Mouse (Mus musculus) c-Kit-positive CD71-positive TER-119-positive erythroid progenitor cells, embryonic 14.5 days (primary cell): ENCODE data around the gene Agap1.

ENCODE experiments used
- DNase-seq: peaks from one replicate; pipeline ENCODE4 v3.0.0-alpha.2; 2013; ENCODE audit warnings: low spot score

The Agap1 gene

DNA sequence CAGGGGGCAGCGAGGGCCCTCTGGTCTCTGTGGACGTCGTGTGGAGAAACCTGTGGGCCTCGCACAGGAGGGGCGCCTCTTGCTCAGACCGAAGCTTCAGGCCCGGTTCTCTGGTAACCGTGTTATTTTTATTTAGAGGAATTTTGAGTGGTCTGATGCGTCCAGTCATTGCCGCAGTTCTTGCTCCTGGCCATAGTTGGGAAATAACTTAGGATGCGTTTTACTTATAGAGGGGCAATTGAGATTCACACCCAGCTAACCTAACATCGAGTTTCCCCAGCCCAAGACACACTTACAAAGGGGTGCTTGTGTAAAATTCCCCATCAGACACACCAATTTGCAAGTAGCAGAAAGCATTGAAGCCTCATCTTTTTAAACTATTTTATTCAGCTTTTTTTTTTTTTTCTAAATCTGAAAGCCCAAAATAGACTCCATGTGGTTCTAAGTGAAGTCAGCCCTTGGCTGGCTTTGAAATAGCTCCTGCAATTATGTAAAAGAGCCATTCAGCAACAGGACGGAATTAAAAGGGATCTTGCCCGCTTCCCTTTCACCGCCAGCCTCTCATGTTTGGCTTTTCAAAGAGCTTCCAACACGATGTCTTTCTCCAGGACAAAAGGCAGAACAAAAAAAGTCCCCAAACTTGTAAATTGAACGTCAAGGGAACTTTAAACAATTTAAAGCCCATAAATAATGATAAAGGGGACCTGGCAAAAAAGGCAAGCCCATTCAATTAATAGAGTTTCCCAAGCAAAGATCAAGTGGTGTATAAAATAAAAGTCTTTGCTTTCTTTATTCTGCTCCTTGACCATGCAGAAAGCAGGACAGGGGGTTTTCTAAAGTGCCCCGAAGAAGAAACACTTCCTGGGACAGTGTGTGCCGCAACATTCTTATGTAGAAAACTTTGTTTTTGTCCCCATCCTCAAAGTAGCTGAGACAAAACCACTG lies 480.0 kb downstream of the Agap1 start:
- DNase-seq, result no peak

DNA sequence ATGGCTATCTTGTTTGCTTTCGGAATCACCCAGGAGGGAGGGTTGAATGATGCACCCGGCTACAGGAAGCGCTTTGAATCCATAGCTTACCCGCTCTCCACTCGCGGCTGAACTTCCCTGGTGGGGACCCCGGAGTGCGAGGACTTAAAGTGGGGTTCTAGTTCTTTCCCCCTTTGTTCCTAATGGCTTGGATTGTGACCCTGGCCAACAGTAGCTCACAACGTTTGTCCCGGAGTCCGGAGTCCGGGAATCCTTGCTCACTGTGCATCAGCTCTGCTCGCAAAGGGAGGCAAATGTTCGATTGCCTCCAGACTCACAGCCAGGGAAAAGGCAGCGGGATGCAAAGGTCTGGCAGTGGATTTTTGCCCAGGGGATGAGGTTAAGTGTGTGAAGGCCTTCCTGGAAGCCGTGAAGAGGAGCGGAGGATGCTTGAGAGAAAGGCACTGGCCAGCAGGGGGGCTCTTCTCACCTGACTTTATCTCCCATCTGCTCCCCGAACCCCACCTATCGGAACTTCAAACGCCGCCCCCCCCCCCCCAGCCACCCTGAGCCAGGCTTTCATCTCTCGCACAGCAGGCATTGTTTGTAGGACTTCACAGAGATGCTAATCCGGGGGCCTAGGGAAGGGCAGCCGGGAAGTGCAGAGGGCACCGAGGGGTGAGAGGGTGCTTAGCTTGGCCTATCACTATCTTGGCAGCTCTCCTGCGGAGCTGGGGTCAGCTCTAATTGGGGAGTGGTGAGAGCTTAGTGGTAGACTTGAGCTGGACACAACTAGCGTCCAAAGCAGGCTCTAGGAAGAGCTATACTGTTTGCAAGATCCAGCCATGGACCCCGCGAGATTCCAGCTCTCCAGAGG lies 481.1 kb downstream of the Agap1 start:
- no peak for DNase-seq

DNA sequence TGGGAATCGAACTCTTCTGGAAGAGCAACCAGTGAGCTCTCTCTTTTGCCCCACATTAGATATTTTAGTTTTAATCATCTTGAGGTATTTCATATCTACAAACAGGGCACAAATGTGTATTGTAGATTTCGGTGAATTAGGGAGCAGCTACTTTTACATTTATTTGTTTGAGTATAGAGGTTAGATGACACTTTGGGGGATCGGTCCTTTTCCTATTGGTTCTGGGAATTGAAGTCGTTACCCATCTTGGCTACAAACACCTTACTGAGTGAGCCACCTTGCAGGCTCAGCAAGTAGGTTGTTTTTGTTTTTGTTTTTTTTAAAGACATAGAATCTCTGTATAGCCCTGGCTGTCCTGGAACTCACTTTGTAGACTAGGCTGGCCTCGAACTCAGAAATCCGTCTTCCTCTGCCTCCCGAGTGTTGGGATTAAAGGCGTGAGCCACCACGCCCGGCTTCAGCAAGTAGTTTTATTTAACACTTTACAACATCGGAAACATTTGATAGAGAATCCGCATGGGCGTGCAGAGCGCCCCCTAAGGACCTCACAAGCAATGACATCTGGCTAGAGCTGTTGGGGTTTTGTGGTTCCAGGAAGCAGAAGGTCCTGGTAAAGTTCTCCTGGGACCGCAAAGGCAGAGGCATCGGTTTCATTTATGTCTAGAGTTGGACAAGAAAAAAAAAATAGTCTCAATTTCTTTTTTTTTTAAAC lies 484.4 kb downstream of the Agap1 start:
- no peak for DNase-seq

DNA sequence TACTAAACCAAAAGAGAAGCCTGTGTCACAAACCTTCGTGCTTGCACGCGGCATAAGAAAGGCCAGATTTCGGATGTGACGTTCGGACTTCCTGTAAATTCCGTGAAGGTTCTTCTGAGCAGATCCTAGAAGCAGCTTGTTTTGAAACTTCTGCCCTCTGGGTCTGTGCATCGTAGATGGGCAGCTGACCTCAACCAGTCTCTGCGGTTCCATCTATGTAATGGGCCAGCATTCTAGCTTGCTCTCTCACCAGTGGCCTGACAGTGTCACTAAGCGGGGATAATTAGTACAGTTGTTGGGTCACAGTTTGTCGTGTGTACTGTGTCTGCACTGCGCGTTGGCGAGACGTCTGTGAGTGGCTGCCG lies 485.0 kb downstream of the Agap1 start:
- no peak for DNase-seq

DNA sequence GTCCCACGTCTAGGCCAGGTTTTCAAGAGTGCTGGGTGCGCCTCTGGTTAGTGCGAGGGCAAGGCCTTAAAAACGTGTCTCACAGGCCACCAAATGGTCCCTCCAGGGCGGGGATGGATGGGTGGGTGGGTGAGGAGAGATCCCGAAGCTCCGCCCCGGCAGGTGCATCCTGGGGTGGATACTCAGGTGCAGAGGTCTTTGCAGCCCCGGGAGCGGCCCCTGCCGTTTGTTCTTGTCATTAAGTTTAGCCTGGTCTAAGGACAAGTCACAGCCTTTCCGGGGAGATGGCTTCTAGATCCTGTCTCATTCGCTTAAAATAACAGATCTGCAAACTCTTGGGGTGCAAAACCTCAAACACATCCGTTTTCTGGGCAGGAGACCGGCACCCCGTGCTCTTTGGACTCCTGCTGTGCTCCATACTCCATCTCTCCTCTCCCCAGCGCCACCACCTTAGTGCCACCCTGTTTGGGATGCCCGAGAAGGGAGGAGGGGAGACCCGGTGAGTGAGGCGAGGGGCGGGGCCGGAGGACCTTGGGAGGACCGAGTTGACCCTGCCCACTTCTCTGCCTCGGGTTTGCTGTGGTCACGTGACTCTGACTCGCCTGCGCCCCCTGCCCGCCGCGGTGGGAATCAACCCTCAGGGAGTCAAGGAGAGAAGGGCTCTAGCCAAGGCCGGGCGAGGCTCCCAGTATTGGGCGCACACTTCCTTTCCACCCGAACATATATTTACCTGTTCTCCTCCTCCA lies 485.5 kb downstream of the Agap1 start:
- DNase-seq, result peak; percentile 34

DNA sequence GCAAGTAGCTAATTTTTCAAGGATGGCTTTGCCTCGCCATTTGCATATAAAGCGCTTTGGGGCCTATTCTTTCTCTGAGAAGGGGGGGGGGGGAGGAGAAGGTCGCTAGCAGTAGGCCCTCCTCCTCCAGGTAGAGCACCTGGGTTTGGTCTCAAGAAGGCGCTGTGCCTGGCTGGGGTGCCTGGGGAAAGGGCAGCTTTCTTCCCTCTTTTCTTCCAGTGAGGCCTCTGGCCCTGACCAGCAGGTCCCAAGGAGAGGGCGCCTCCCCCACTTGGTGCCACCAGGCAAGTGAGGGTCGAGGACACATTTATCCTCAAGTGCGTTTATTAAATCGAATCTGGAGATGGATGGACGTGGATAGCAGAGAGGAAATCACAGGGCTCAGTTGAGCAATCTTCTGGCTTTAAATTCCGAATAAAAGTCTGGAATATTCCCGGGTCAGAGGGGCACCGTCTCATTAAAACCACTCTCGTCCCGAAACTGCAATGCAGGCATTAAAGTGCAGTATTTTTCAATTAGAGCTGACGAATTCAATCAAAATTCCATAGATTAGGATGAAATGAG lies 486.4 kb downstream of the Agap1 start:
- no peak for DNase-seq

DNA sequence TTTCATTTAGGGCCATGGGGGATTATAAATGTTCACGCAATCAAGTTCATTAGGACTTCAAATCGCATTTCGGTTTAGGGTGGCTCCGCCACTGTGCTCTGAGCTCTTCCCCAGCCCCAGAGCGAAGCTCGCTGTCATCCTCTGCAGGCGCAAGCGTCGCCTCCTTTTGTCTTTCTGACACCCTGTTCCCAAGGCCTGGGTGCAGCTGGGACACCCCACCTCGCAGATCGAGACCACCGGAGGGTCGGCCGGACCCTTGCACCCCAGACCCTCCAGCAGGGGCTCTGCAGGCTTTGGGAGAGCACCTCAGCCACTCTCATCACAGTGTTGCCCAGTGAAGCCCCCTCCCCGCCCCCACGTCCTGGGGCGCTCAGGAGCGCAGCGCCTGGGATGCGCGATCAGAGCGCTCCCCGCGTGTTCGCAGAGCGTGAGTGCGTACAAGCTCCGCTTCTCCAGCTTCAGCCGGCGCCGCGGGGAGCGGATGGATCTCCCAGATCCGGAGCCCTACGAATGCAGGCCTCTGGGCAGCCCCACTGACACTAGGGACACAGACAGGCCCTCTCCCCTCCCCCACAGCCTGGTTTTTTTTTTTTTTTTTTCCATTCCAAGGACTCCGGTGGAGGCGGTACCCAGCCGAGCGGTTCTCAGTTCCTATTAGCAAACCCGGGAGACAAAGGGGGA lies 487.2 kb downstream of the Agap1 start:
- no peak for DNase-seq

DNA sequence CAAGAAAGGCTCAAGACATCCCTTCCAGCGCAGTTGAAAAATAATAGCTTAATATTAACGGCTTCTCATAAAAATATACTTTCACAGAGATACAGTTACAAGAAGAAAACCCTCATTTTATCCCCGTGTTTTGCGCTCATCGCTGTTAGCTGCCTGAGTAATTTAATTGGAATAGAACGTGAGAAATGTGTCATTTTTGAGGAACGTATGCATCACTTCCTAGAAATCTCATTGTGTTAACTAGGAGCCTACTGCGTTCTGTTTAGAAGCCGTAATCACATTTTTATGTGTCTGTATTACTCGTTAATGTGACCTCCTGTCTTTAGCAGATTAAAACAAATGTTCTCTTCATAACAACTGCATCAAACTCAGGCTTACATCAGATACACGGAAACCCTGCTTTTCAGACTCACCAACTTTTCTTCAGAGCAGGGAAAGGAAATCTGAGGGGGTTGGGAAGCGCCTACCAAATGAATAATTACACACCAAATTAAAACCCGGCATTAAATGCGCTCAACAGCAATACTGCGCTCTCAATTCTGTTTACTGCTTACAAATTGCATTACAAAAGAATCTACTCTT lies 487.9 kb downstream of the Agap1 start:
- no peak for DNase-seq

DNA sequence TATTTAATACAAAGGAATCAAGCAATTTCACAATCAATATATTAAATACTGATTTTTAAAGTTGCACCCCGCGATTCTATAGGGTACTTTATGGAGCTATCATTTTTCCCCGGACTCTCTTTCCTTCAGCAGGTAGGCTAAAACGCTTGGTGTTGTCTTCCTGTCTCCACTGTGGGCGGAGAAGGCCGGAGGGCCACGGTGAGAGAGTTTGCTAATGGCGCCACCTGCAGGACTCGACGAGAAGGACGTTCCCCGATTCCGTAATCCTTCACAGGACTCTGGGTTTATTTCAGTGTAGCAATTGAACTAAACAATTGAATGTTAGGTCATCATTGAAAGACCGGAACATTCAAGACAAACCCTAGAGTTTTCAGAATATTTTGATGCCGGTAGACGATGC lies 488.6 kb downstream of the Agap1 start:
- DNase-seq, result peak; percentile 26
